Mouse (Mus musculus): ENCODE results near the gene Slc30a3. TPM values are rescaled to one million over a fixed set of nuclear protein-coding genes. Genes with fewer than 3 reads are reported as not detected.

The Slc30a3 gene
- 0.04 TPM in 1 of 2 replicates, not detected in the other for polyA plus RNA-seq (2012; rRNA removed)

- DNase-seq (ENCODE audit: low spot score), result no peak
Measured at GRCm38 (mm10) chr5:31108000-31108490, at the start of gene Slc30a3. Slc30a3 (minus strand) TSS chr5:31108237.

GRCm38 (mm10) chr5:31154152-31154553 lies 46.1 kb upstream of the Slc30a3 start, which contains the start of gene Mpv17:
Mpv17 (minus strand) TSS chr5:31154251.
- DNase-seq (ENCODE audit: low spot score), result peak; percentile 70

GRCm38 (mm10) chr5:31153516-31154151 lies 45.6 kb upstream of the Slc30a3 start:
- DNase-seq (ENCODE audit: low spot score), result no peak

GRCm38 (mm10) chr5:31151746-31152145 lies 43.7 kb upstream of the Slc30a3 start:
- no peak for DNase-seq (ENCODE audit: low spot score)

GRCm38 (mm10) chr5:31149781-31150180 lies 41.7 kb upstream of the Slc30a3 start:
- no peak for DNase-seq (ENCODE audit: low spot score)

GRCm38 (mm10) chr5:31138968-31139425 lies 31.0 kb upstream of the Slc30a3 start:
- DNase-seq (ENCODE audit: low spot score), result no peak

- DNase-seq (ENCODE audit: low spot score), result no peak
Measured at GRCm38 (mm10) chr5:31138241-31138967, 30.4 kb upstream of the Slc30a3 start, which contains the start of gene Ucn. Ucn (minus strand) TSS chr5:31138829.

- DNase-seq (ENCODE audit: low spot score), result no peak
Measured at GRCm38 (mm10) chr5:31137658-31138057, 29.6 kb upstream of the Slc30a3 start.

- DNase-seq (ENCODE audit: low spot score), result no peak
Measured at GRCm38 (mm10) chr5:31136730-31137424, 28.8 kb upstream of the Slc30a3 start.

- DNase-seq (ENCODE audit: low spot score), result no peak
Measured at GRCm38 (mm10) chr5:31126050-31126449, 18.0 kb upstream of the Slc30a3 start.

GRCm38 (mm10) chr5:31123481-31123880 lies 15.4 kb upstream of the Slc30a3 start:
- DNase-seq (ENCODE audit: low spot score), result no peak

GRCm38 (mm10) chr5:31121111-31121510 lies 13.1 kb upstream of the Slc30a3 start:
- DNase-seq (ENCODE audit: low spot score), result no peak

- no peak for DNase-seq (ENCODE audit: low spot score)
Measured at GRCm38 (mm10) chr5:31116912-31117311, 8.9 kb upstream of the Slc30a3 start.

GRCm38 (mm10) chr5:31116354-31116753 lies 8.3 kb upstream of the Slc30a3 start, which contains the start of gene Trim54:
Trim54 (plus strand) TSS chr5:31116712.
- no peak for DNase-seq (ENCODE audit: low spot score)

- DNase-seq (ENCODE audit: low spot score), result no peak
Measured at GRCm38 (mm10) chr5:31110781-31111180, 2.7 kb upstream of the Slc30a3 start.

- DNase-seq (ENCODE audit: low spot score), result no peak
Measured at GRCm38 (mm10) chr5:31105814-31106335, 2.2 kb downstream of the Slc30a3 start, which contains the start of gene Dnajc5g. Dnajc5g (plus strand) TSS chr5:31106285.

GRCm38 (mm10) chr5:31095711-31096480 lies 12.1 kb downstream of the Slc30a3 start:
- no peak for DNase-seq (ENCODE audit: low spot score)

GRCm38 (mm10) chr5:31094799-31095691 lies 13.0 kb downstream of the Slc30a3 start:
- DNase-seq (ENCODE audit: low spot score), result no peak

GRCm38 (mm10) chr5:31094100-31094798 lies 13.8 kb downstream of the Slc30a3 start:
- no peak for DNase-seq (ENCODE audit: low spot score)
